Mouse (Mus musculus): Measurements from ENCODE around the gene Pdia5. TPM values are rescaled to one million over a fixed set of nuclear protein-coding genes. Genes with fewer than 3 reads are reported as not detected.

The Pdia5 gene
- polyA plus RNA-seq, 1 experiment: 8.0 TPM

- no peak overlapping the region for H3K4me3 ChIP-seq (ENCODE audit: insufficient read depth, low read length)
- TF ChIP-seq CTCF (IDR thresholded peaks at IDR 0.05; ENCODE audit: extremely low read depth, insufficient read depth, low read length): no peak
- H3K4me1 ChIP-seq (ENCODE audit: control insufficient read depth, insufficient read depth, low read length): peaks cover 5% of the 10 kb centered on the region
- H3K27ac ChIP-seq (ENCODE audit: insufficient read depth, low read length): no peak overlapping the region
Observed at GRCm38 (mm10) chr16:35470096-35470495, 20.6 kb downstream of the Pdia5 start.

DNA sequence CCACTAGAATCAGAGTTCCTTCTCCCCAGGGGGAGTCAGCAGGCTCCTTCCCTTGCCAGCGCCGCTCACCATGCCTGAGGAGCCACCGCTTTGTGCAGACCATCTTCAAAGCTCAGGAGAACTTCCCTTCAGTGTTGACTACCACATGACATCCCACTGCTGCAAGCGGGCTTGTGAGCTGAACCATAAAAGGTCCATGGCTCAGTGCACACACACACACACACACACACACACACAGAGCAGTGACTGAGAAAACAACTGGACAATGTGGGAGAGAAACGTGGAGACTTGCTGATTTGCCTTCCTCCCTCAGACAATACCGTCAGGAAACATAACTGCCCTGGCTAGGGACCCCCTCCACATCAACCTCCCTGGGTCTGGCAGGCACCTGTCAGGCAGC lies 21.7 kb downstream of the Pdia5 start:
- no peak overlapping the region for H3K4me3 ChIP-seq (ENCODE audit: insufficient read depth, low read length)
- no peak for TF ChIP-seq CTCF (IDR thresholded peaks at IDR 0.05; ENCODE audit: extremely low read depth, insufficient read depth, low read length)
- TF ChIP-seq POLR2A (IDR thresholded peaks at IDR 0.05; ENCODE audit: extremely low read depth, insufficient read depth, low read length): no peak
- peaks cover 5% of the 10 kb centered on the region for H3K4me1 ChIP-seq (ENCODE audit: control insufficient read depth, insufficient read depth, low read length)
- H3K27ac ChIP-seq (ENCODE audit: insufficient read depth, low read length): no peak overlapping the region

DNA sequence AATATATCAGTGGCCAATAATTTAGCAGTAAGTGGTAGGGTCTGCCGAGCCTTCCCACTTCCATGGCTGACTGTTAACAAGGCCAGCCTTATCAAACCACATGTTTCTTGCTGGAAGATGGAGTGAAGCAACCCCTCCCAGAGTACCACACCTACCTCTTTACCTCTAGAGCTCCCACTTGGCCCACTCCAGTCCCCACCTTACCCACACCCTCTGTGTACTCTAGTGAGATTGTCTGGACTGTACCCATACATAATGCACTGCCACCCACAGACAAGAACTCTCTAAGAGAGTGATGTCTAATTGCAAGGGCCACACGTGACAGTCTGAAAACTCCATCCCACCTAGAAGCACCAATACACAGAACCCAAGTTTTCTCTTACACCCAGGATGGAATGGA lies 23.6 kb downstream of the Pdia5 start:
- H3K27ac ChIP-seq (ENCODE audit: insufficient read depth, low read length): no peak overlapping the region
- peaks cover 3% of the 10 kb centered on the region; the same call in 1 of the 2 replicates for H3K4me1 ChIP-seq (ENCODE audit: control insufficient read depth, insufficient read depth, low read length)
- no peak overlapping the region for H3K4me3 ChIP-seq (ENCODE audit: insufficient read depth, low read length)
- TF ChIP-seq CTCF (IDR thresholded peaks at IDR 0.05; ENCODE audit: extremely low read depth, insufficient read depth, low read length) (no peak), POLR2A (IDR thresholded peaks at IDR 0.05; ENCODE audit: extremely low read depth, insufficient read depth, low read length) (no peak)

DNA sequence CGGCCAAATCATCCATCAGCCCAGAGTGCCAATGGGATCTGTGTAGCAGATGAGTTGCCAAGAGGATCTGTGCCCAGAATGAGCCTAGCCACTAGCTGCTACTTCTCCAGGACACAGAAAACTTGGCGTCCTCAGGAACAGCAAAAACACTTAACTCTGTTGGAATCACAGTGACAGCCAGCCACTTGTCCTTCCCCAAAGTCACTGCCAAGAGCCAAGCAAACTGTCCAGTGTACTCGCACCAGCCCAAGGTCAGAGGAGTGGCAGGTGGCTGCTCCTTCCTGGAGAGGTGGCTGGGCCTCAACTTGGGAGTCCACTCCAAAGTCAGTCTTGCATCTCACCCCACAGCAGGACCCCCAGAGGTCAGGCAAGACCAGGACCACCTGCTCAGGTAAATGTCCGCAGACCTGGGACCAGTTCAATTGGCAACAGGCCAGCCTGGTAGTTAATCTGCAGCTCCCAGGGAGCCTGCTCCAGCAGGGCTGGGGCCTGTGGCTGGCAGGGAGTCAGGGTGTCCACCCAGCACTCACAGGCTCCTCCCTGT lies 24.8 kb downstream of the Pdia5 start:
- no peak for TF ChIP-seq CTCF (IDR thresholded peaks at IDR 0.05; ENCODE audit: extremely low read depth, insufficient read depth, low read length)
- no peak for TF ChIP-seq POLR2A (IDR thresholded peaks at IDR 0.05; ENCODE audit: extremely low read depth, insufficient read depth, low read length)

GRCm38 (mm10) chr16:35464686-35465308 lies 25.9 kb downstream of the Pdia5 start:
- Histone ChIP-seq H3K4me3 (ENCODE audit: insufficient read depth, low read length) (no peak overlapping the region), H3K27ac (ENCODE audit: insufficient read depth, low read length) (no peak overlapping the region), H3K4me1 (ENCODE audit: control insufficient read depth, insufficient read depth, low read length) (no peaks in the 10 kb centered on the region)
- TF ChIP-seq POLR2A (IDR thresholded peaks at IDR 0.05; ENCODE audit: extremely low read depth, insufficient read depth, low read length): no peak
- TF ChIP-seq CTCF (IDR thresholded peaks at IDR 0.05; ENCODE audit: extremely low read depth, insufficient read depth, low read length): no peak

More for the DNA sequence above, 24.8 kb downstream of the Pdia5 start:
- H3K4me1 ChIP-seq (ENCODE audit: control insufficient read depth, insufficient read depth, low read length): no peaks in the 10 kb centered on the region
- no peak overlapping the region for H3K4me3 ChIP-seq (ENCODE audit: insufficient read depth, low read length)
- H3K27ac ChIP-seq (ENCODE audit: insufficient read depth, low read length): no peak overlapping the region

DNA sequence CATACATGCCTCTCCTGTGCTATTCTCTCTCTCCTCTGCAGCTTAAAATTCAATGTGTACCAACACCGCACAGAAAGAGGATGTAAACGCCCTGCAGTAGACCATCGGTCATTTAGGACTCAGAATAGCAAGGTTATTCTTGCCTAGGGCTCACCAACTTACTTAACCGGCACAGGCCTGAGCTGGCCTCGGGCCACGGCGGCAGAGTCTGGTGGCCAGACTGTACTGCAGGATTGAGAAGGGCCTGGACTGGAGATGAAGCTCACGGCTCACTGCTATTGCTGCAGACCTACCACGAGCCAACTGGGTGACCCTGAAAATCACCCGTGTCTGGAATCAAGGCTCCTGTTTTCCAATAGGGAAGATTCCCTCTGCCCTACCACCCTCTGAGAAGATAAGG lies 27.0 kb downstream of the Pdia5 start:
- no peak overlapping the region for H3K4me3 ChIP-seq (ENCODE audit: insufficient read depth, low read length)
- H3K27ac ChIP-seq (ENCODE audit: insufficient read depth, low read length): no peak overlapping the region
- no peaks in the 10 kb centered on the region for H3K4me1 ChIP-seq (ENCODE audit: control insufficient read depth, insufficient read depth, low read length)
- TF ChIP-seq POLR2A (IDR thresholded peaks at IDR 0.05; ENCODE audit: extremely low read depth, insufficient read depth, low read length): no peak
- no peak for TF ChIP-seq CTCF (IDR thresholded peaks at IDR 0.05; ENCODE audit: extremely low read depth, insufficient read depth, low read length)

- Histone ChIP-seq H3K27ac (ENCODE audit: insufficient read depth, low read length) (no peak overlapping the region), H3K4me3 (ENCODE audit: insufficient read depth, low read length) (no peak overlapping the region), H3K4me1 (ENCODE audit: control insufficient read depth, insufficient read depth, low read length) (no peaks in the 10 kb centered on the region)
- TF ChIP-seq POLR2A (IDR thresholded peaks at IDR 0.05; ENCODE audit: extremely low read depth, insufficient read depth, low read length) (no peak), CTCF (IDR thresholded peaks at IDR 0.05; ENCODE audit: extremely low read depth, insufficient read depth, low read length) (no peak)
Observed at GRCm38 (mm10) chr16:35462955-35463354, 27.7 kb downstream of the Pdia5 start.

- TF ChIP-seq CTCF (IDR thresholded peaks at IDR 0.05; ENCODE audit: extremely low read depth, insufficient read depth, low read length) (no peak), POLR2A (IDR thresholded peaks at IDR 0.05; ENCODE audit: extremely low read depth, insufficient read depth, low read length) (no peak)
- no peak overlapping the region for H3K27ac ChIP-seq (ENCODE audit: insufficient read depth, low read length)
- no peaks in the 10 kb centered on the region for H3K4me1 ChIP-seq (ENCODE audit: control insufficient read depth, insufficient read depth, low read length)
- no peak overlapping the region for H3K4me3 ChIP-seq (ENCODE audit: insufficient read depth, low read length)
Observed at GRCm38 (mm10) chr16:35459584-35459983, 31.1 kb downstream of the Pdia5 start.

- Histone ChIP-seq H3K27ac (ENCODE audit: insufficient read depth, low read length) (no peak overlapping the region), H3K4me1 (ENCODE audit: control insufficient read depth, insufficient read depth, low read length) (no peaks in the 10 kb centered on the region), H3K4me3 (ENCODE audit: insufficient read depth, low read length) (no peak overlapping the region)
- TF ChIP-seq CTCF (IDR thresholded peaks at IDR 0.05; ENCODE audit: extremely low read depth, insufficient read depth, low read length) (no peak), POLR2A (IDR thresholded peaks at IDR 0.05; ENCODE audit: extremely low read depth, insufficient read depth, low read length) (no peak)
Observed at GRCm38 (mm10) chr16:35458297-35458696, 32.4 kb downstream of the Pdia5 start.

GRCm38 (mm10) chr16:35457488-35457887 lies 33.2 kb downstream of the Pdia5 start:
- Histone ChIP-seq H3K4me3 (ENCODE audit: insufficient read depth, low read length) (no peak overlapping the region), H3K27ac (ENCODE audit: insufficient read depth, low read length) (no peak overlapping the region)
- TF ChIP-seq POLR2A (IDR thresholded peaks at IDR 0.05; ENCODE audit: extremely low read depth, insufficient read depth, low read length) (no peak), CTCF (IDR thresholded peaks at IDR 0.05; ENCODE audit: extremely low read depth, insufficient read depth, low read length) (no peak)

More at GRCm38 (mm10) chr16:35457488-35457887, 33.2 kb downstream of the Pdia5 start:
- H3K4me1 ChIP-seq (ENCODE audit: control insufficient read depth, insufficient read depth, low read length): no peaks in the 10 kb centered on the region
